Mouse (Mus musculus) lung, adult 2 months (tissue): Measurements from ENCODE around the gene Stau1.

Source experiments
- CTCF ChIP-seq: fragments of 200-500 bp; IDR thresholded peaks from 2 replicates; pipeline ENCODE4 v1.5.1; 2011; ENCODE audit warnings: mild to moderate bottlenecking, low read length, control low read depth; ENCODE audit not compliant: insufficient read depth
- POLR2A ChIP-seq: fragments of 200-500 bp; IDR thresholded peaks from 2 replicates; pipeline ENCODE4 v1.6.1; 2011; ENCODE audit warnings: low read depth, mild to moderate bottlenecking, control low read depth, low read length, borderline replicate concordance; ENCODE audit errors: extremely low read depth

DNA sequence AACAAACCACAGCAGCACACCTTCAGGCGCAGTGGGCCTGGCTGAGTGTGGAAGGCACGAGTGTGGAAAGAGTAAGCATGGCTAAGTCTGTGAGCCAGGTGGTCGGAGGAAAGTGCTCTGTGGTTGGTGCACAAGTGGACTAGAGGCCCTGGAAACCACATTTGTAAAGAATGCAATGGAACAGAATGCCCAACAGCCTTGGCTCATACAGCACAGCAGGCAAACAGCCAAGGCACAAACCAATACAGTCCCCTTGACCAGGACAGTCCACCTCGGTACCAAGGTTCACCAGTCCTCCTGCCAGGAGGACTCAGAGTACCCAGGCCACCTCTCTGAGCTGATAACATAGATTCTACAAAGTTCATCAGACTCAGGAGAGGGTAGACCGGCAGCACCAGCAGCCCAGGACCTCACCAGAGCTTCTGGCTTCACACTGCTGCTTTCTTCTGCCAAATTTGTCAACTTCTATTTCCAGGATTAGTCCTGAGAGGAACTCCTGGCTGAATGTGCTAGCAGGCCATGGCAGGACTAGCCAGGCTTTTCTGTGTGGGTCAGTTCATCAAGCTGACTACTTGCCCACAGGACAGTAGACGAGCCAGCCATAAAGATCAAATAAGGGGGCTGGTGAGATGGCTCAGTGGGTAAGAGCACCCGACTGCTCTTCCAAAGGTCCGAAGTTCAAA lies 35.3 kb downstream of the Stau1 start:
- TF ChIP-seq CTCF = no peak
- TF ChIP-seq POLR2A = no peak
